In genomic region chr10:88827596-88827995, GRCm38 (mm10) we compare ENCODE assay signal across 8 mouse cellular contexts. TPM values are rescaled to one million over a fixed set of nuclear protein-coding genes. Genes with fewer than 3 reads are reported as not detected.
A peak's percentile ranks its signal among the peaks of the same experiment; 100 is the strongest.
DNase-seq lines count a peak whose midpoint lies in the region; ATAC-seq lines count a peak whose summit lies in the region.

No protein-coding gene starts in this region.

- no peak overlapping the region; the same call in 1 of the 2 replicates for H3K4me2 ChIP-seq in hindbrain, embryonic 11.5 days (replicated peaks; ENCODE audit: low read depth, low read length)
- peak overlapping the region; percentile 79 for H3K4me2 ChIP-seq in embryonic facial prominence, embryonic 13.5 days
- H3K4me2 ChIP-seq in intestine, embryonic 16.5 days (ENCODE audit: low read depth, low read length), result peak overlapping the region; percentile 52; the same call in 1 of the 2 replicates
- peak overlapping the region; percentile 80 for H3K4me2 ChIP-seq in midbrain, embryonic 15.5 days

- H3K9me3 ChIP-seq in hindbrain, embryonic 10.5 days, result no peaks in the 10 kb centered on the region
- H3K9me3 ChIP-seq in hindbrain, embryonic 11.5 days (ENCODE audit: control insufficient read depth, low read length), result no peaks in the 10 kb centered on the region
- H3K9me3 ChIP-seq in embryonic facial prominence, embryonic 13.5 days, result no peaks in the 10 kb centered on the region
- no peaks in the 10 kb centered on the region for H3K9me3 ChIP-seq in intestine, embryonic 16.5 days (ENCODE audit: control insufficient read depth, low read length)
- H3K9me3 ChIP-seq in midbrain, embryonic 15.5 days, result no peaks in the 10 kb centered on the region

- H3K4me1 ChIP-seq in hindbrain, embryonic 10.5 days (replicated peaks), result peaks cover 15% of the 10 kb centered on the region
- no peaks in the 10 kb centered on the region for H3K4me1 ChIP-seq in hindbrain, embryonic 11.5 days (replicated peaks; ENCODE audit: control insufficient read depth, insufficient read depth, low read length)
- H3K4me1 ChIP-seq in embryonic facial prominence, embryonic 13.5 days, result peaks cover 5% of the 10 kb centered on the region
- H3K4me1 ChIP-seq in intestine, embryonic 16.5 days (ENCODE audit: control insufficient read depth, insufficient read depth, low read length), result 0 out of 2 replicates have a peak, but pooled peaks cover 4% of the 10 kb centered on the region
- peaks cover 12% of the 10 kb centered on the region for H3K4me1 ChIP-seq in midbrain, embryonic 15.5 days

- H3K36me3 ChIP-seq in hindbrain, embryonic 10.5 days, result peaks cover 25% of the 10 kb centered on the region
- H3K36me3 ChIP-seq in hindbrain, embryonic 11.5 days (ENCODE audit: control insufficient read depth, insufficient read depth, low read length), result no peaks in the 10 kb centered on the region
- H3K36me3 ChIP-seq in embryonic facial prominence, embryonic 13.5 days, result peaks cover 18% of the 10 kb centered on the region
- 0 out of 2 replicates have a peak, but pooled peaks cover 7% of the 10 kb centered on the region for H3K36me3 ChIP-seq in intestine, embryonic 16.5 days (ENCODE audit: control insufficient read depth, insufficient read depth, low read length)
- H3K36me3 ChIP-seq in midbrain, embryonic 15.5 days (replicated peaks), result no peaks in the 10 kb centered on the region; the same call in none of the 2 replicates

- no peak for ATAC-seq in hindbrain, embryonic 11.5 days (ENCODE audit: low FRiP score)
- no peak for ATAC-seq in embryonic facial prominence, embryonic 13.5 days (ENCODE audit: insufficient number of reproducible peaks, insufficient read depth, low FRiP score, low TSS enrichment, low read depth)
- peak; percentile 39; the same call in 1 of the 2 replicates for ATAC-seq in intestine, embryonic 16.5 days
- ATAC-seq in midbrain, embryonic 15.5 days (replicated peaks), result no peak

- H3K4me3 ChIP-seq in hindbrain, embryonic 10.5 days, result peak overlapping the region; percentile 89
- H3K4me3 ChIP-seq in hindbrain, embryonic 11.5 days (ENCODE audit: low read depth, low read length), result no peak overlapping the region
- H3K4me3 ChIP-seq in embryonic facial prominence, embryonic 13.5 days, result peak overlapping the region; percentile 89
- no peak overlapping the region for H3K4me3 ChIP-seq in intestine, embryonic 16.5 days (ENCODE audit: low read length)
- peak overlapping the region; percentile 85 for H3K4me3 ChIP-seq in midbrain, embryonic 15.5 days

- DNase-seq in hindbrain, embryonic 10.5 days (ENCODE audit: low spot score), result no peak
- DNase-seq in hindbrain, embryonic 11.5 days (ENCODE audit: low spot score), result no peak
- no peak for DNase-seq in embryo, embryonic 10 days (ENCODE audit: low spot score)
- no peak for DNase-seq in gastrocnemius, postnatal 10 days
- DNase-seq in right cerebral cortex, postnatal 10 days (ENCODE audit: low spot score in 2 of 2), result no peak

- no peak overlapping the region for H3K27ac ChIP-seq in hindbrain, embryonic 10.5 days
- no peak overlapping the region for H3K27ac ChIP-seq in hindbrain, embryonic 11.5 days (ENCODE audit: low read depth, low read length)
- no peak overlapping the region for H3K27ac ChIP-seq in embryonic facial prominence, embryonic 13.5 days
- no peak overlapping the region for H3K27ac ChIP-seq in intestine, embryonic 16.5 days (ENCODE audit: low read length)
- no peak overlapping the region for H3K27ac ChIP-seq in midbrain, embryonic 15.5 days

- H3K27me3 ChIP-seq in hindbrain, embryonic 10.5 days (ENCODE audit: insufficient read depth, poor library complexity, severe bottlenecking), result no peaks in the 10 kb centered on the region
- no peaks in the 10 kb centered on the region for H3K27me3 ChIP-seq in hindbrain, embryonic 11.5 days (ENCODE audit: control insufficient read depth, insufficient read depth, low read length)
- 0 out of 2 replicates have a peak, but pooled peaks cover 4% of the 10 kb centered on the region for H3K27me3 ChIP-seq in embryonic facial prominence, embryonic 13.5 days
- H3K27me3 ChIP-seq in intestine, embryonic 16.5 days (replicated peaks; ENCODE audit: control insufficient read depth, insufficient read depth, low read length), result no peaks in the 10 kb centered on the region
- H3K27me3 ChIP-seq in midbrain, embryonic 15.5 days (replicated peaks), result no peaks in the 10 kb centered on the region

- WGBS in hindbrain, embryonic 10.5 days, result 91% methylated on average over 4 of the region's 4 CpGs
- 92% methylated on average over 4 of the region's 4 CpGs for WGBS in hindbrain, embryonic 11.5 days
- WGBS in embryonic facial prominence, embryonic 13.5 days, result 93% methylated on average over 4 of the region's 4 CpGs
- WGBS in intestine, embryonic 16.5 days, result 84% methylated on average over 4 of the region's 4 CpGs
- 92% methylated on average over 4 of the region's 4 CpGs for WGBS in midbrain, embryonic 15.5 days

- H3K9ac ChIP-seq in hindbrain, embryonic 11.5 days (ENCODE audit: low read depth, low read length), result no peak overlapping the region
- no peak overlapping the region for H3K9ac ChIP-seq in embryonic facial prominence, embryonic 13.5 days
- no peak overlapping the region for H3K9ac ChIP-seq in intestine, embryonic 16.5 days (ENCODE audit: low read depth, low read length)
- H3K9ac ChIP-seq in midbrain, embryonic 15.5 days, result no peak overlapping the region

RNA-seq across cellular contexts. Expression of gene Utp20, which starts 1.0 kb away (rescaled TPM):
- polyA plus RNA-seq in hindbrain, embryonic 10.5 days (2016; fragmentation: Nextera tagmentation; extraction: Ambion mirVana), result 16.6 and 22.8 TPM in 2 replicates
- 17.3 and 21.4 TPM in 2 replicates for polyA plus RNA-seq in hindbrain, embryonic 11.5 days (2014; fragmentation: Nextera tagmentation; extraction: Ambion mirVana)
- 20.4 and 21.0 TPM in 2 replicates for polyA plus RNA-seq in embryonic facial prominence, embryonic 13.5 days (2015; fragmentation: Nextera tagmentation; extraction: Ambion mirVana)
- polyA plus RNA-seq in intestine, embryonic 16.5 days (2015; fragmentation: Nextera tagmentation; extraction: Ambion mirVana), result 10.5 and 11.5 TPM in 2 replicates
- polyA plus RNA-seq in midbrain, embryonic 15.5 days (2015; fragmentation: Nextera tagmentation; extraction: Ambion mirVana), result 8.8 and 9.7 TPM in 2 replicates
- 10 to 100 TPM; 10.8 to 14.8 TPM for total RNA-seq in gastrocnemius, postnatal 10 days (2021)

RNA-seq across cellular contexts. Expression of gene Slc5a8, which starts 58.2 kb away (rescaled TPM):
- 0.05 TPM in 1 of 2 replicates, not detected in the other for polyA plus RNA-seq in hindbrain, embryonic 10.5 days (2016; fragmentation: Nextera tagmentation; extraction: Ambion mirVana)
- 0.07 TPM in 1 of 2 replicates, not detected in the other for polyA plus RNA-seq in hindbrain, embryonic 11.5 days (2014; fragmentation: Nextera tagmentation; extraction: Ambion mirVana)
- polyA plus RNA-seq in embryonic facial prominence, embryonic 13.5 days (2015; fragmentation: Nextera tagmentation; extraction: Ambion mirVana), result 0.22 and 0.23 TPM in 2 replicates
- polyA plus RNA-seq in intestine, embryonic 16.5 days (2015; fragmentation: Nextera tagmentation; extraction: Ambion mirVana), result 2.2 and 2.5 TPM in 2 replicates
- 0.10 and 0.15 TPM in 2 replicates for polyA plus RNA-seq in midbrain, embryonic 15.5 days (2015; fragmentation: Nextera tagmentation; extraction: Ambion mirVana)
- not detected for total RNA-seq in gastrocnemius, postnatal 10 days (2021)

Comparison
In these comparisons a context has a peak if more than half of its experiments do, and no peak if none do; other contexts are left out.
1. H3K4me3 ChIP-seq: peak in hindbrain, embryonic 10.5 days (single experiment), embryonic facial prominence, embryonic 13.5 days (single experiment) and midbrain, embryonic 15.5 days (single experiment); none in hindbrain, embryonic 11.5 days (single experiment) and intestine, embryonic 16.5 days (single experiment).